Mouse (Mus musculus): Measurements from ENCODE around the gene Adh6b. TPM values are rescaled to one million over a fixed set of nuclear protein-coding genes. Genes with fewer than 3 reads are reported as not detected.

Gene Adh6b
- polyA plus RNA-seq, 1 experiment from 2014 or later, result 0.79 TPM

- Histone ChIP-seq H3K4me3 (ENCODE audit: low read depth, low read length) (no peak overlapping the region), H3K27me3 (ENCODE audit: control insufficient read depth, insufficient read depth, low read length) (no peaks in the 10 kb centered on the region), H3K4me1 (replicated peaks; ENCODE audit: control insufficient read depth, insufficient read depth) (no peaks in the 10 kb centered on the region), H3K9me3 (ENCODE audit: control insufficient read depth, low read length) (no peaks in the 10 kb centered on the region), H3K9ac (ENCODE audit: low read length) (no peak overlapping the region), H3K36me3 (ENCODE audit: control insufficient read depth, insufficient read depth, low read length) (no peaks in the 10 kb centered on the region), H3K4me2 (replicated peaks; ENCODE audit: low read depth) (no peak overlapping the region), H3K27ac (replicated peaks) (no peak overlapping the region)
- TF ChIP-seq EP300 (optimal IDR thresholded peaks at IDR 0.05) (no peak), CTCF (IDR thresholded peaks at IDR 0.05; ENCODE audit: low read depth) (no peak)
- DNase-seq (ENCODE audit: low spot score) (no peak), ATAC-seq (ENCODE audit: low FRiP score, low TSS enrichment) (no peak)
- WGBS, result 93% methylated on average over 17 of the region's 17 CpGs
These were observed 16.6 kb upstream of the Adh6b start for GRCm38 (mm10) chr3:138325001-138325400.

- H3K27me3 ChIP-seq (ENCODE audit: control insufficient read depth, insufficient read depth, low read length), result no peaks in the 10 kb centered on the region
- H3K9ac ChIP-seq (ENCODE audit: low read length), result no peak overlapping the region
- H3K4me1 ChIP-seq (replicated peaks; ENCODE audit: control insufficient read depth, insufficient read depth), result no peaks in the 10 kb centered on the region
- no peak for DNase-seq (ENCODE audit: low spot score)
- H3K27ac ChIP-seq (replicated peaks), result no peak overlapping the region
- ATAC-seq (ENCODE audit: low FRiP score, low TSS enrichment), result no peak
- no peak overlapping the region for H3K4me2 ChIP-seq (replicated peaks; ENCODE audit: low read depth)
- no peak overlapping the region for H3K4me3 ChIP-seq (ENCODE audit: low read depth, low read length)
- no peaks in the 10 kb centered on the region for H3K9me3 ChIP-seq (ENCODE audit: control insufficient read depth, low read length)
- 93% methylated on average over 6 of the region's 6 CpGs for WGBS
- TF ChIP-seq EP300 (optimal IDR thresholded peaks at IDR 0.05) (no peak), CTCF (IDR thresholded peaks at IDR 0.05; ENCODE audit: low read depth) (no peak)
- no peaks in the 10 kb centered on the region for H3K36me3 ChIP-seq (ENCODE audit: control insufficient read depth, insufficient read depth, low read length)
These were observed 16.1 kb upstream of the Adh6b start for GRCm38 (mm10) chr3:138325466-138325865.

- no peak overlapping the region for H3K27ac ChIP-seq (replicated peaks)
- no peaks in the 10 kb centered on the region for H3K9me3 ChIP-seq (ENCODE audit: control insufficient read depth, low read length)
- TF ChIP-seq EP300 (optimal IDR thresholded peaks at IDR 0.05), result no peak
- TF ChIP-seq CTCF (IDR thresholded peaks at IDR 0.05; ENCODE audit: low read depth), result no peak
- H3K4me3 ChIP-seq (ENCODE audit: low read depth, low read length), result no peak overlapping the region
- H3K9ac ChIP-seq (ENCODE audit: low read length), result no peak overlapping the region
- WGBS, result 62% methylated on average over 8 of the region's 8 CpGs
- no peaks in the 10 kb centered on the region for H3K36me3 ChIP-seq (ENCODE audit: control insufficient read depth, insufficient read depth, low read length)
- no peaks in the 10 kb centered on the region for H3K4me1 ChIP-seq (replicated peaks; ENCODE audit: control insufficient read depth, insufficient read depth)
- H3K4me2 ChIP-seq (replicated peaks; ENCODE audit: low read depth), result no peak overlapping the region
- ATAC-seq (ENCODE audit: low FRiP score, low TSS enrichment) (no peak), DNase-seq (ENCODE audit: low spot score) (no peak)
- no peaks in the 10 kb centered on the region for H3K27me3 ChIP-seq (ENCODE audit: control insufficient read depth, insufficient read depth, low read length)
These were observed 7.7 kb upstream of the Adh6b start for GRCm38 (mm10) chr3:138333910-138334309.

- Histone ChIP-seq H3K27ac (replicated peaks) (no peak overlapping the region), H3K4me1 (replicated peaks; ENCODE audit: control insufficient read depth, insufficient read depth) (no peaks in the 10 kb centered on the region), H3K27me3 (ENCODE audit: control insufficient read depth, insufficient read depth, low read length) (no peaks in the 10 kb centered on the region), H3K4me2 (replicated peaks; ENCODE audit: low read depth) (no peak overlapping the region), H3K9ac (ENCODE audit: low read length) (no peak overlapping the region), H3K4me3 (ENCODE audit: low read depth, low read length) (no peak overlapping the region), H3K9me3 (ENCODE audit: control insufficient read depth, low read length) (no peaks in the 10 kb centered on the region), H3K36me3 (ENCODE audit: control insufficient read depth, insufficient read depth, low read length) (no peaks in the 10 kb centered on the region)
- DNase-seq (ENCODE audit: low spot score), result no peak
- no peak for ATAC-seq (ENCODE audit: low FRiP score, low TSS enrichment)
- TF ChIP-seq EP300 (optimal IDR thresholded peaks at IDR 0.05) (no peak), CTCF (IDR thresholded peaks at IDR 0.05; ENCODE audit: low read depth) (no peak)
- 61% methylated on average over 4 of the region's 4 CpGs for WGBS
These were observed 7.3 kb upstream of the Adh6b start for GRCm38 (mm10) chr3:138334320-138334719.

- H3K27me3 ChIP-seq (ENCODE audit: control insufficient read depth, insufficient read depth, low read length), result no peaks in the 10 kb centered on the region
- WGBS, result 79% methylated on average over 1 of the region's 1 CpGs
- no peak overlapping the region for H3K4me2 ChIP-seq (replicated peaks; ENCODE audit: low read depth)
- no peak for DNase-seq (ENCODE audit: low spot score)
- no peaks in the 10 kb centered on the region for H3K4me1 ChIP-seq (replicated peaks; ENCODE audit: control insufficient read depth, insufficient read depth)
- TF ChIP-seq CTCF (IDR thresholded peaks at IDR 0.05; ENCODE audit: low read depth), result no peak
- TF ChIP-seq EP300 (optimal IDR thresholded peaks at IDR 0.05), result no peak
- no peak overlapping the region for H3K4me3 ChIP-seq (ENCODE audit: low read depth, low read length)
- ATAC-seq (ENCODE audit: low FRiP score, low TSS enrichment), result no peak
- no peak overlapping the region for H3K9ac ChIP-seq (ENCODE audit: low read length)
- H3K27ac ChIP-seq (replicated peaks), result no peak overlapping the region
- no peaks in the 10 kb centered on the region for H3K9me3 ChIP-seq (ENCODE audit: control insufficient read depth, low read length)
- no peaks in the 10 kb centered on the region for H3K36me3 ChIP-seq (ENCODE audit: control insufficient read depth, insufficient read depth, low read length)
These were observed 6.0 kb upstream of the Adh6b start for GRCm38 (mm10) chr3:138335566-138335965.

- no peak overlapping the region for H3K9ac ChIP-seq (ENCODE audit: low read length)
- WGBS, result 65% methylated on average over 3 of the region's 3 CpGs
- no peaks in the 10 kb centered on the region for H3K27me3 ChIP-seq (ENCODE audit: control insufficient read depth, insufficient read depth, low read length)
- no peak overlapping the region for H3K27ac ChIP-seq (replicated peaks)
- H3K9me3 ChIP-seq (ENCODE audit: control insufficient read depth, low read length), result no peaks in the 10 kb centered on the region
- no peak overlapping the region for H3K4me3 ChIP-seq (ENCODE audit: low read depth, low read length)
- DNase-seq (ENCODE audit: low spot score), result no peak
- TF ChIP-seq CTCF (IDR thresholded peaks at IDR 0.05; ENCODE audit: low read depth) (no peak), EP300 (optimal IDR thresholded peaks at IDR 0.05) (no peak)
- no peak for ATAC-seq (ENCODE audit: low FRiP score, low TSS enrichment)
- H3K4me2 ChIP-seq (replicated peaks; ENCODE audit: low read depth), result no peak overlapping the region
- no peaks in the 10 kb centered on the region for H3K36me3 ChIP-seq (ENCODE audit: control insufficient read depth, insufficient read depth, low read length)
- no peaks in the 10 kb centered on the region for H3K4me1 ChIP-seq (replicated peaks; ENCODE audit: control insufficient read depth, insufficient read depth)
These were observed 5.3 kb upstream of the Adh6b start for GRCm38 (mm10) chr3:138336104-138336754.

Data from stomach, postnatal 0 days (tissue).